Mouse (Mus musculus): Measurements from ENCODE around the gene Txn1. TPM values are rescaled to one million over a fixed set of nuclear protein-coding genes. Genes with fewer than 3 reads are reported as not detected.
A peak's percentile ranks its signal among the peaks of the same experiment; 100 is the strongest.

The Txn1 gene
- polyA plus RNA-seq, 1 experiment: 69.7 TPM

DNA sequence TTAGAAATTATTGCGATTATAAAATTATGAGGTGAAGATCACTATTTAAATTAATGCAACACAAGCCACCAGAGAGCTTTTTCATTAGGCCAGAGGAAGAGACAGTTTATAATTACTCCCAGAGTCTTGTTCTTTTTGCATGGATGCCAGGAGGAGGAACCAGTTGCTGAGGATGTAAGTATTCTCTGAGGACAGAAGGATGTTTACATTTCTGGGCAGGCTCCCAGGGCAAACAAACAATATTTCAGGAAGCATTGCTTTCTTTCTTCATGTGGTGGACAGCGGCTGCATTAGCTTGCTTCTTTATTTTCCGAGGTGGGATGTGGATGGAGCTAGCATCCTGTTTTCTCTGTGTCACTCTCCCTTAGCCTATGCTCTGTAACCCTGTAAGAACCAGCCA is 11.0 kb upstream of the Txn1 start:
- H3K27ac ChIP-seq (ENCODE audit: insufficient read depth, low read length): no peak overlapping the region
- H3K4me3 ChIP-seq (ENCODE audit: extremely low read depth, insufficient read depth, insufficient read length): no peak overlapping the region
- TF ChIP-seq POLR2A (IDR thresholded peaks at IDR 0.05; ENCODE audit: low read depth, low read length) (no peak), CTCF (IDR thresholded peaks at IDR 0.05; ENCODE audit: extremely low read depth, insufficient read depth, insufficient read length, insufficient replicate concordance) (no peak)
- H3K4me1 ChIP-seq (ENCODE audit: control insufficient read depth, insufficient read depth, insufficient read length): no peaks in the 10 kb centered on the region; the same call in 1 of the 2 replicates
- H3K27me3 ChIP-seq (ENCODE audit: control insufficient read depth, insufficient read depth, low read length): no peaks in the 10 kb centered on the region
- no peaks in the 10 kb centered on the region for H3K36me3 ChIP-seq (ENCODE audit: control insufficient read depth, insufficient read depth, low read length)
- DNase-seq (ENCODE audit: low read depth in 1 of 2, low spot score in 2 of 2): no peak
- WGBS: 88% methylated on average over 3 of the region's 3 CpGs

DNA sequence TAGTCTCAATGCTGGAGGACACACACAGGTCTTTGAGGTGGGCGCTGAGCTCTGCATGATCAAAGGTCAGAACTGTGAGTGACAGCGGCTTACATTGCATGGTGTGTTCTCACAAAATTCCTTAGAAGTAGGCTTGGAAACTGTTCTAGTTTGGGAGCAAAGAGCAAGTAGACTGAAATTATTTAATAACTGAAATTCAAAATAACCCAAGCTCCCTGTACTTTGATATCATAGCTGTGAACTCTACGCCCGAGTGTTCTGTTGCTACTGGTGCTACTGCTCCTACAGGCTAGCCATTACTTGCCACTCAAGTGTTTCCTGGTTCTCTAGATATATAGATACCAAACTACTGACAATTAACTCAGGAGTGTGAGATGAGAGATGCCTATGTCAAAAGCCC is 9.3 kb upstream of the Txn1 start:
- 95% methylated on average over 4 of the region's 4 CpGs for WGBS
- no peak overlapping the region for H3K27ac ChIP-seq (ENCODE audit: insufficient read depth, low read length)
- TF ChIP-seq POLR2A (IDR thresholded peaks at IDR 0.05; ENCODE audit: low read depth, low read length) (no peak), CTCF (IDR thresholded peaks at IDR 0.05; ENCODE audit: extremely low read depth, insufficient read depth, insufficient read length, insufficient replicate concordance) (no peak)
- DNase-seq (ENCODE audit: low read depth in 1 of 2, low spot score in 2 of 2): no peak
- H3K27me3 ChIP-seq (ENCODE audit: control insufficient read depth, insufficient read depth, low read length): no peaks in the 10 kb centered on the region
- H3K36me3 ChIP-seq (ENCODE audit: control insufficient read depth, insufficient read depth, low read length): no peaks in the 10 kb centered on the region
- no peaks in the 10 kb centered on the region; the same call in 1 of the 2 replicates for H3K4me1 ChIP-seq (ENCODE audit: control insufficient read depth, insufficient read depth, insufficient read length)
- H3K4me3 ChIP-seq (ENCODE audit: extremely low read depth, insufficient read depth, insufficient read length): no peak overlapping the region

DNA sequence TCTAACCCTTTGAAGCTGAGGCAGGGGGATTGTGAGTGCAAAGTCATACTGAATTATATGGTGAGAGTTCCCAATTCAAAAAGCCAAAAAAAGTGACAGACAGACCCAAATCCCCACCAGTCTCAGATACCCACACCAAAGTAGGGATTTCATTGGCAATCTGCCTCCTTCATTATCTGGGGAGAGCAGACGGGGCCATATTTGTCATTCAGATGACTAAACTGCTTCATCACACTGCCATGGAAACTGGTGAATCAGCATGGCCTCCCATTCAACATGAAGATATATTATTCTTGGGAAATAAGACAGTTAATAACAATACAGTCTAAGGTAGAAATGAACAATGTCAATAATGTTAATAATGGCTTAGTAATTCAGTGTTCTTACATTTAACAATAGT is 7.9 kb upstream of the Txn1 start:
- H3K27me3 ChIP-seq (ENCODE audit: control insufficient read depth, insufficient read depth, low read length): no peaks in the 10 kb centered on the region
- no peaks in the 10 kb centered on the region for H3K36me3 ChIP-seq (ENCODE audit: control insufficient read depth, insufficient read depth, low read length)
- DNase-seq (ENCODE audit: low read depth in 1 of 2, low spot score in 2 of 2): no peak
- no peaks in the 10 kb centered on the region for H3K4me1 ChIP-seq (ENCODE audit: control insufficient read depth, insufficient read depth, insufficient read length)
- WGBS: 74% methylated on average over 1 of the region's 1 CpGs
- H3K4me3 ChIP-seq (ENCODE audit: extremely low read depth, insufficient read depth, insufficient read length): no peak overlapping the region
- TF ChIP-seq POLR2A (IDR thresholded peaks at IDR 0.05; ENCODE audit: low read depth, low read length) (no peak), CTCF (IDR thresholded peaks at IDR 0.05; ENCODE audit: extremely low read depth, insufficient read depth, insufficient read length, insufficient replicate concordance) (no peak)
- no peak overlapping the region for H3K27ac ChIP-seq (ENCODE audit: insufficient read depth, low read length)

GRCm38 (mm10) chr4:57959056-57959455 is 2.8 kb upstream of the Txn1 start:
- no peaks in the 10 kb centered on the region for H3K36me3 ChIP-seq (ENCODE audit: control insufficient read depth, insufficient read depth, low read length)
- no peaks in the 10 kb centered on the region for H3K27me3 ChIP-seq (ENCODE audit: control insufficient read depth, insufficient read depth, low read length)
- H3K27ac ChIP-seq (ENCODE audit: insufficient read depth, low read length): no peak overlapping the region
- 67% methylated on average over 8 of the region's 8 CpGs for WGBS
- DNase-seq (ENCODE audit: low read depth in 1 of 2, low spot score in 2 of 2): no peak
- peaks cover 8% of the 10 kb centered on the region; the same call in 1 of the 2 replicates for H3K4me1 ChIP-seq (ENCODE audit: control insufficient read depth, insufficient read depth, insufficient read length)
- TF ChIP-seq POLR2A (IDR thresholded peaks at IDR 0.05; ENCODE audit: low read depth, low read length) (no peak), CTCF (IDR thresholded peaks at IDR 0.05; ENCODE audit: extremely low read depth, insufficient read depth, insufficient read length, insufficient replicate concordance) (no peak)
- H3K4me3 ChIP-seq (ENCODE audit: extremely low read depth, insufficient read depth, insufficient read length): no peak overlapping the region

GRCm38 (mm10) chr4:57958098-57958497 is 1.9 kb upstream of the Txn1 start:
- WGBS: 28% methylated on average over 9 of the region's 9 CpGs
- DNase-seq (ENCODE audit: low read depth in 1 of 2, low spot score in 2 of 2): peak in 1 of 2 experiments; percentile 14
- no peak overlapping the region for H3K4me3 ChIP-seq (ENCODE audit: extremely low read depth, insufficient read depth, insufficient read length)
- no peak for TF ChIP-seq POLR2A (IDR thresholded peaks at IDR 0.05; ENCODE audit: low read depth, low read length)
- TF ChIP-seq CTCF (IDR thresholded peaks at IDR 0.05; ENCODE audit: extremely low read depth, insufficient read depth, insufficient read length, insufficient replicate concordance): no peak
- H3K27me3 ChIP-seq (ENCODE audit: control insufficient read depth, insufficient read depth, low read length): no peaks in the 10 kb centered on the region
- peaks cover 8% of the 10 kb centered on the region; the same call in 1 of the 2 replicates for H3K4me1 ChIP-seq (ENCODE audit: control insufficient read depth, insufficient read depth, insufficient read length)
- no peak overlapping the region for H3K27ac ChIP-seq (ENCODE audit: insufficient read depth, low read length)
- no peaks in the 10 kb centered on the region for H3K36me3 ChIP-seq (ENCODE audit: control insufficient read depth, insufficient read depth, low read length)

- DNase-seq (ENCODE audit: low read depth in 1 of 2, low spot score in 2 of 2): no peak
- Histone ChIP-seq H3K4me3 (ENCODE audit: extremely low read depth, insufficient read depth, insufficient read length) (peak overlapping the region; percentile 12), H3K27ac (ENCODE audit: insufficient read depth, low read length) (peak overlapping the region; percentile 90), H3K4me1 (ENCODE audit: control insufficient read depth, insufficient read depth, insufficient read length) (peaks cover 8% of the 10 kb centered on the region; the same call in 1 of the 2 replicates), H3K27me3 (ENCODE audit: control insufficient read depth, insufficient read depth, low read length) (no peaks in the 10 kb centered on the region), H3K36me3 (ENCODE audit: control insufficient read depth, insufficient read depth, low read length) (no peaks in the 10 kb centered on the region)
- TF ChIP-seq CTCF (IDR thresholded peaks at IDR 0.05; ENCODE audit: extremely low read depth, insufficient read depth, insufficient read length, insufficient replicate concordance) (no peak), POLR2A (IDR thresholded peaks at IDR 0.05; ENCODE audit: low read depth, low read length) (no peak)
- 53% methylated on average over 11 of the region's 11 CpGs for WGBS
These were observed 1.2 kb upstream of the Txn1 start for GRCm38 (mm10) chr4:57957200-57958085.

DNA sequence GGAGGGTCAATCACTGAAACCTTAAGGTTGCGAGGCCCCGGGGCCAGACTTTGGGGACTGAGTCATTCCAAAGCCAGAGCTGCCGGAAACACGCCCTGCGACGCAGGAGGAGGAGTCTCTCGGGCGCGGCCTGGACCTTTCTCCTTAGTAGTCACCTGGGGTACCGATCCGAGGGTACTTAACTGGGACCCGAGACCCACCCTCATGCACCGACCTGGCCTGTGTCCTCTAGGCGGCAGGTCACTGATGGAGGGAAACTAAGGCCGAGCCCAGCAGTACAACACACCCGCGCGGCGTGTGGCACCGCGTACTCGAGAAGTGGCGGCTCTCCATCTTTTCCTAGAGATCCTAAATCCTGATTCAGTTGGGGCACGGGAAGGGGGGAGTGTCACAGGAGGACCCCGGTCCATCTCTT is 660 bp downstream of the Txn1 start:
- TF ChIP-seq POLR2A (IDR thresholded peaks at IDR 0.05; ENCODE audit: low read depth, low read length) (no peak), CTCF (IDR thresholded peaks at IDR 0.05; ENCODE audit: extremely low read depth, insufficient read depth, insufficient read length, insufficient replicate concordance) (no peak)
- Histone ChIP-seq H3K27me3 (ENCODE audit: control insufficient read depth, insufficient read depth, low read length) (no peaks in the 10 kb centered on the region), H3K36me3 (ENCODE audit: control insufficient read depth, insufficient read depth, low read length) (peaks cover 11% of the 10 kb centered on the region), H3K4me1 (ENCODE audit: control insufficient read depth, insufficient read depth, insufficient read length) (peaks cover 8% of the 10 kb centered on the region; the same call in 1 of the 2 replicates), H3K4me3 (ENCODE audit: extremely low read depth, insufficient read depth, insufficient read length) (peak overlapping the region; percentile 82), H3K27ac (ENCODE audit: insufficient read depth, low read length) (peak overlapping the region; percentile 53)
- DNase-seq (ENCODE audit: low read depth in 1 of 2, low spot score in 2 of 2): peak; percentile 4 to 33
- 1% methylated on average over 25 of the region's 25 CpGs for WGBS
